Mouse (Mus musculus) granulocyte monocyte progenitor cell, adult 5-6 weeks (primary cell): Measurements from ENCODE around the gene Gm3435. TPM values are rescaled to one million over a fixed set of nuclear protein-coding genes. Genes with fewer than 3 reads are reported as not detected.
A peak's percentile ranks its signal among the peaks of the same experiment; 100 is the strongest.
"Not testable (repeated sequence)": the region's sequence is repeated elsewhere in the genome, so short reads cannot be mapped to it uniquely, and the experiment has no call there.

ENCODE experiments used
- ATAC-seq: replicated peaks from 2 replicates; pipeline ENCODE4 v1.8.0; 2016; ENCODE audit warnings: mild to moderate bottlenecking, moderate TSS enrichment, inconsistent platforms; ENCODE audit not compliant: poor library complexity, severe bottlenecking
- total RNA-seq, 2 experiments: library from RNA; stranded (forward) in 1 of 2; stranded (reverse) in 1 of 2; fragments of 200-712, 200-1000 nt in 1 of 2; fragments of >200 nt in 1 of 2; fragmentation: Nextera tagmentation in 1 of 2; gene quantifications; 2 replicates each; pipeline ENCODE4 v1.2.3; 2014 to 2017

The Gm3435 gene
- total RNA-seq (2014; fragmentation: Nextera tagmentation), result 1.9 and 3.1 TPM in 2 replicates
- total RNA-seq (2017), result 2.4 and 4.0 TPM in 2 replicates

- ATAC-seq, result peak; percentile 93
Observed at GRCm38 (mm10) chr17:15009706-15010413, at the start of gene Gm3435. Gm3435 (plus strand) TSS chr17:15010176.

GRCm38 (mm10) chr17:14960520-14960919 lies 49.5 kb upstream of the Gm3435 start:
- no peak; the same call in 1 of the 2 replicates for ATAC-seq

- ATAC-seq, result peak; percentile 13
Observed at GRCm38 (mm10) chr17:14960951-14961556, 48.9 kb upstream of the Gm3435 start, which contains the start of gene Phf10. Phf10 (minus strand) TSS chr17:14961273.

- ATAC-seq, result peak; percentile 85
Observed at GRCm38 (mm10) chr17:14961557-14962154, 48.3 kb upstream of the Gm3435 start.

GRCm38 (mm10) chr17:14968373-14968913 lies 41.5 kb upstream of the Gm3435 start:
- ATAC-seq, result not testable (repeated sequence)

GRCm38 (mm10) chr17:14977718-14978361 lies 32.1 kb upstream of the Gm3435 start:
- ATAC-seq, result peak; percentile 73

GRCm38 (mm10) chr17:14978362-14979038 lies 31.5 kb upstream of the Gm3435 start, which contains the start of the genes 9030025P20Rik and Gm3417:
9030025P20Rik (plus strand) TSS chr17:14978468.
Gm3417 (minus strand) TSS chr17:14978790.
- peak; percentile 94 for ATAC-seq

- ATAC-seq, result peak; percentile 54
Observed at GRCm38 (mm10) chr17:14990116-14990702, 19.8 kb upstream of the Gm3435 start.

- peak; percentile 4; the same call in 1 of the 2 replicates for ATAC-seq
Observed at GRCm38 (mm10) chr17:14992522-14993138, 17.3 kb upstream of the Gm3435 start.

- peak; percentile 77 for ATAC-seq
Observed at GRCm38 (mm10) chr17:14993139-14993832, 16.7 kb upstream of the Gm3435 start.

- ATAC-seq, result not testable (repeated sequence)
Observed at GRCm38 (mm10) chr17:14994140-14994539, 15.8 kb upstream of the Gm3435 start.

- ATAC-seq, result not testable (repeated sequence)
Observed at GRCm38 (mm10) chr17:15000047-15000446, 9.9 kb upstream of the Gm3435 start.

GRCm38 (mm10) chr17:15009088-15009487 lies 888 bp upstream of the Gm3435 start:
- peak; percentile 74 for ATAC-seq

GRCm38 (mm10) chr17:15021503-15022220 lies 11.7 kb downstream of the Gm3435 start:
- ATAC-seq, result peak; percentile 59

GRCm38 (mm10) chr17:15023878-15024492 lies 14.0 kb downstream of the Gm3435 start:
- ATAC-seq, result peak; percentile 9

GRCm38 (mm10) chr17:15024502-15025193 lies 14.7 kb downstream of the Gm3435 start:
- peak; percentile 77 for ATAC-seq

GRCm38 (mm10) chr17:15025513-15025912 lies 15.5 kb downstream of the Gm3435 start:
- not testable (repeated sequence) for ATAC-seq
